Mouse (Mus musculus): ENCODE measurements at regions not wholly inside any gene's neighbourhood (a gene's known extent, or its start where the extent isn't known, plus 50 kb on each side); places are given as distances from the start of the nearest gene placed in this dataset.

DNA sequence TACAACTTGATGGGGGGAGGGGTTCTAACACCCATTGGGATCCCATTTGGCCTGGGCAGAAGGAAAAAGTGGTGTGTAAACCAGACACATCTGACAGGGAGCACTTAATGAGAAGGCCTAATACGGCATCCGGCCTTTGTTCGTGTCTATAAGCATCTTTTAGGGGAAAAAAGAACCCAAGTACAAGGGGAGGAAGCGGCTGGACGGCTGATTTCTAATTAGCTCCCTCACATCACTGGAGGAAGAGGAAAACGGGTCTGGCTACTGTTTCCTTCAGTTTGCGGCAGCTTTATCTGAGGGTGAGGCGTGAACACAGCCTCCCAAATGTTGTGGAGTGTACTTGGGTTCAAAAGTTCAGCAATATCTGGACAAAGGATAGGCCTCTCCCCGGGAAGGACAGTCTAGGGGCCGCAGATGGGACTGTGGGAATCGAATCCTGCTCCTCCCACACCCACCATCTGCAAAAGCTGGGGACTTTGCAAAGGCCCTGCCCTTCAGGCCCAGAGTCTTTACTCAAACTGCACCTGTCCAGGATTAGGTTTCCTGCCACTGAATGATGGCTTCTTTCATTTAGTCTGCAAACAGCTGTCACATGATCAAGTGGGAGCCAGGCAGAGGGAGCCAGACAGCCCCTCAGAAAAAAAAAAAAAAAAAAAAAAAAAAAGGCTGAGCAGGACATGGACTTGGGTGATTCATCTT lies 235.2 kb downstream of the Sox4 start:
- ATAC-seq (replicated peaks; ENCODE audit: low FRiP score, poor library complexity, severe bottlenecking): no peak

DNA sequence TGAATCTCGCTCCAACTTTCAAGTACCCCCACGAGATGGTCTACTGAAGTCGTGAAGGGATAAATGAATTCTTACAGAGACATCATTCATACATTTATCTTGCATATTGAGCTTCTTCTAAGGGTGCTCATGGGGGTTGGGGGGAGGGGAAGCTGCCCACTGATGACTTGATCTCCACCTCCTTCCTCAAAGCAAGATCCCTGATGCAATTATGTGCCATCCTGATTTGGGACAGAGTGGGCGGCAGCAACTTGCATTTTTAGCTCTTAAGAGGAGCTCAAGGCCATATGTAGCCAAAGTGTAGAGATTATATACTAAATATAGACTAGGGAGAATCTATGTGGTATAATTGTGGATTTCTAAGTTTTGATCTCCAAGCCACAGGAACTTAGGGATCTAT lies 236.1 kb downstream of the Sox4 start:
- ATAC-seq (replicated peaks; ENCODE audit: low FRiP score, poor library complexity, severe bottlenecking): no peak

DNA sequence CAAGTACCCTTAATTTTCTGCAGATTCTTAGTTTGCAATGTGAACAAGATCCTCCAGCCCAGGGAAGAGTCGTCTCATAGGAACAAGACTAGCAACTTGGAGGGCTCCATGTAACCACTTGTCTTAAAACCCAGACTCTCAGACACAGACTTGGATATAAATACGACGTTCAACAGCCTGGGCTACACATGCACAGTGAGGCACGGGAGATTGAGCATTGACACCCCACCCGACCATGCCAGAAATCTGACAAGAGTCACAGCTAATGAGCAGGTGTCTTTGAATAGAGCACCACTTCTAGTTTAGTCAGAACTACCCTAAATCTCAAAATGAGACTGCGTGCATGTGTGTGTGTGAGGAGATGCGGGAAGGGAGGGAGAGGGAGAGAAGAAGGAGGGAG lies 243.5 kb downstream of the Sox4 start:
- no peak for ATAC-seq (replicated peaks; ENCODE audit: low FRiP score, poor library complexity, severe bottlenecking)

DNA sequence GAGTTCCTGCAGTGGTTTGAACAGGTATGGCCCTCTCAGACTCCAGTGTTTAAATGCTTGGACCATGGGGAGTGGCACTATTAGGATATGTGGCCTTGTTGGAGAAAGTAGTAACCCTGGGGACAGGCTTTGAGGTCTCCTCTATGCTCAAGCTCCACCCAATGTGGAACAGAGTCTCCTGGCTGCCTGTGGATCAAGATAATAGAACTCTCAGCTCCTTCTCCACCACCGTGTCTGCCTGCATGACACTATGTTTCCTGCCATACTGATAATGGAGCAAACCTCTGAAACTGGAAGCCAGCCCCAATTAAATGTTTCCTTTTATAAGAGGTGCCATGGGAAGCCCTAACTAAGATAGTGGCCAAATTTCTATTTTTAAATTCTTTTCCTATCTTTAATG lies 252.2 kb downstream of the Sox4 start:
- no peak for ATAC-seq (replicated peaks; ENCODE audit: low FRiP score, poor library complexity, severe bottlenecking)

DNA sequence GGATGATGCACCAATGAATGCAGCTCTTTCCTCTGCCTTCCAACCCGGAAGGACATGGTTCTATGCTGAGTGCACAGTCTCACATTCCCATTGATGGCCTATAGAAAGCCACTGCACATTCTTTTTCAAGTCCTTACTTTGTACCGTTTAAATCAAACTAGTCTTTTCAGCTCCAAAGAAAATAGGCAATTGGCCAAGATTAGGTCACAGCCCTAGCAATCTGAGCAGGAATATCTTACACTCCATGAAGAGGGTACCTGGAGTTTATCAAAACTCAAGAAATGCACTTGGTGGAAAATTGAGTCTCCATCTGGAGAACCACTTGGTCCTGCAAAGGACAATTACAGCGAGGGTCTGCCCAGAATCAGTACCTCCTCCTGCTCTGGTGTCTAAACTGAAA lies 253.4 kb downstream of the Sox4 start:
- no peak for ATAC-seq (replicated peaks; ENCODE audit: low FRiP score, poor library complexity, severe bottlenecking)

DNA sequence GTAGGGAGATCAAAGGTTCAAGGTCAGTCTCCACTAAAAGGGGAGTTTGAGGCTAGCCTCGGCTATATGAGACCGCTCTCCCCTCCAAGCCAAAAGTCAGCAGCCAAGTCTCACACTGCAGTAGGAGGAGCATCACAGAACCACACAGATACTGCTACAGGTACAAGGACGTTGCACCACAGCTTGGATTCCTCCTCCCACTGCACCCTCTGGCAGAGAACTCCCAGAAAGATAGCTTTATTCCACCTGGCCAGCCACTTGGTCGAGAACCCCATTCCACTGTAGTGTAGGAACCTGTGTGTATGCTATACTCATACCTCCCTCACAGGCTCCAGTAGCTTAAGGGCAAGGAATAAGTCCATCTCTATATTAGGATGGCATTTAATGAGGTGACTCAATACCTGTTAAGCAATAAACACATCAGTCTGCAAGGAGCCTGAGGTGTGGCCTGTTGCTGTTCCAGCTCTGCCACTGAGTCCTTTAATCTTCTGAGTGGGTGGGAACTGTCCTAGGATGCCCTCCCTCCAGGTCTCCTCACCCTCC lies 254.0 kb downstream of the Sox4 start:
- no peak for ATAC-seq (replicated peaks; ENCODE audit: low FRiP score, poor library complexity, severe bottlenecking)

DNA sequence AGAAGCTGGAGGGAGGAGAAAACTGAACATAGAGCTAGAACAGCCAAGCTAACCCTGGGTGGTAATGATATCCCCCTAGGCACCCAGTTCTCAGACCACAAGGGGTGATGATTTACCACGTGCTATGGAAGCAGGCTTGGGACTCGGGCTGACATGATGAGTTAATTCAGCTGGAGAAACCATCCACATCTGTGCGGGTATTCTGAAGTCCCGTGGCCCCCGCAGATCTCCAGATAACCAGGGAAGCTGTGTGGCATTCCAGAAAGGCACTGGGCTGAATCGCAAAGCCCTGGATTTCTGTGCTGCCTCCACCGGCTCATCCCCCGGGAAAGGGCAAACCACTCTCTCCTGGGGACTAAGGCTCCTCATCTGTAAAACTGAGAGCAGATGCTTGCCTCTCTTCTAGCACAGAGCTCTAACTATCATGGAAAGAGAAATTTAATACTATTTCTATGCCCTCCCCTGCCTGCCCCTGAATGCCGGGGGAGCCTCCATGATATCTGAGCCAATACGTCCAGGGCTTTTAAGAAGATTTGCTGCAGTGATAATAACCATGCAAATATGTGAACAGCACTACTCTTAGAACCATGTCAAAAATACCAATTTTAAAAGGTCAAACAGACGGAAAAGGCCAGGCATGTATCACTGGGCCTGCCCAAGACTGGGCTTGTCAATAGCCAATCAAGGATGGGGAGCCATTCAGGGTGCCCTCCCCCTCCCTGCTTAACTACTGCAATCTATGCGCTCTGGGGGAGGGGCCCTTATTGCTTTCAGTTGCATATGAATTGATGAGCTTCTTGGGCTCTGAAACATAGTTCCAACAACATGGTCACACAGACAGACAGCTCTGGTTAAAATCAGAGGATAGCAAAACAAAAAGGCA lies 255.5 kb downstream of the Sox4 start:
- no peak for ATAC-seq (replicated peaks; ENCODE audit: low FRiP score, poor library complexity, severe bottlenecking)

DNA sequence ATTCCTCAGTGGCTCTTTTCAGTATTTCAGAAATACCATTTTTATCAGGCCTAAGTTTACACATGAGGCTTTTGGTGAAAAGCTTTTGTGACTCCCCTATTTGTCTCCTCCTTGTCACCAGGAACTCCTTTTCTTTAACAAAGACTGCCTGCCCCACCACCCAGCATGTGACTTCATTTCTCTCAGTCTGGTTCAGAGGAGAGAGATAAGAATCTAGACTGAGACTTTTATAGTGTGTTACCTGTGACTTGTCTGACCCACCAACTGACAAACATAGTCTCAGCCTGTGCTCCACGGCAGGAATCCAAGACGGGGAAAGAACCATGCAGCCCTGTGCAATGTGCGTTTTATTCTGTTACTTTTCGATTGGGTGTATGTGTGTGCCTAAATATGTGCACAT lies 260.4 kb downstream of the Sox4 start:
- no peak for ATAC-seq (replicated peaks; ENCODE audit: low FRiP score, poor library complexity, severe bottlenecking)

DNA sequence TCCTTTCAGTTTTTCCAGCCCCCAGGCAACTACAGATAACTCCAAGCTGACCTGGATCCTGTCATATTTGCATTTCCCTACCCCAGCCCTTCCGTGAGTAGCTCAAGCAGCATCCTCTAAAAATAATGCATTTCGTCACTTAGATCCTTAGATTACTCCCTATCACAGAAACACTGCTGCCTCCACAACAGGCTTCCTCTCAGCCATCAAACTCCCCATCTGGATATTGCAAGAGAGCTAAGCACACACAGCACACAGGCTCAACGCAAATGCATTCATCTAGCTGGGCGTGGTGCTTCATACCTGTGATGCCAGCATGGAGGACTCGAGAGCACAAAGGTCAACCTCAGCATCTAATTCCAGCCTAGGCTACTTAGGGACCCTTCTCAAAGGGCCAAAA lies 260.9 kb downstream of the Sox4 start:
- ATAC-seq (replicated peaks; ENCODE audit: low FRiP score, poor library complexity, severe bottlenecking): no peak

DNA sequence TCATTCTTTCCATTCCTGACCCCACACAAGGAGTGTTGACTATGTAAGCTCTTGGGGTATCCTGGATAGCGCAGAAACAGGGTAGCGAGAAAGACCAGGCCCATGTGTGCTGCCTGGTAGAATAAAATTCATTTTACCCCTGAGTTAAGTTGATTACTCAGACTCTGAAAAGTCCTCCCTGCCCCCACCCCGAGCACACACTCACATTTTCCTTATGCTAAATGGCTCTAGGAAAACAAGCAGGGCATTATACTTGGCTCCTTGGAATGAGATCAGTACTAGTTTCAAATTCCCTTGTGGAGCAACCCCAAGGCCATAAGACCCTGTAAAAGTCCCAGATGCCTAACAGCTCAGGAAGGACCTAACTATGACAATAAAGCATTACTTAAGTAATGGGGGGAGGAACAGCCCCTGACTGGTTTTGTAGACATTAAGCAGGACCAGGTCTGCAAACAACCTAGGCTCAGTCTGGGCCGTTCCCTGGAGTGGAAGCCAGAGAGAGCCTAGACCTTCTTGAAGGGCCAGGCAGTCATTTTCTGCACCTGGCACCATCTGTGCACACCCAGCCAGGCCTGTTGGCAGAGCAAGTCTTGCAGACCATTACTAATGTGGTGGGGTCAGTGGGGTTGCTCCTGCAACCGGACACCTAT lies 262.9 kb downstream of the Sox4 start:
- ATAC-seq (replicated peaks; ENCODE audit: low FRiP score, poor library complexity, severe bottlenecking): no peak

DNA sequence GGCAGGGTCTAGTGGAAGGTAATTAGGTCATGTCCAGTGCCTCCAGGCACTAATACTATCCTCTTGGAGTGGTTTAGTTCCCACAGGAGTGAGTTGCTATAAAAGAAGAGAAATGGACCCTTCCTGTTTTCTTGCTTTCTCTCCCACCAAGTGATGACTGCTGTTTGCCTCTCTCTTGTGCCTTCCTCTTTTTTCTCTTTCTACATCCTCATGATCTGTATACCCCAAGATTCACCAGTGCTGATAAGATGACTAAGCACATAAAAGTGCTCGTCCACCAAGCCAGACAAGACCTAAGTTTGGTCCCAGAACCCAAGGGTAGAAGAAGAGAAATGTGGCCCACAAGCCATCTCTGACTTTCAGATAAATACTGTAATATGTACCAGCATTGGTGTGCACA lies 265.7 kb downstream of the Sox4 start:
- ATAC-seq (replicated peaks; ENCODE audit: low FRiP score, poor library complexity, severe bottlenecking): no peak

DNA sequence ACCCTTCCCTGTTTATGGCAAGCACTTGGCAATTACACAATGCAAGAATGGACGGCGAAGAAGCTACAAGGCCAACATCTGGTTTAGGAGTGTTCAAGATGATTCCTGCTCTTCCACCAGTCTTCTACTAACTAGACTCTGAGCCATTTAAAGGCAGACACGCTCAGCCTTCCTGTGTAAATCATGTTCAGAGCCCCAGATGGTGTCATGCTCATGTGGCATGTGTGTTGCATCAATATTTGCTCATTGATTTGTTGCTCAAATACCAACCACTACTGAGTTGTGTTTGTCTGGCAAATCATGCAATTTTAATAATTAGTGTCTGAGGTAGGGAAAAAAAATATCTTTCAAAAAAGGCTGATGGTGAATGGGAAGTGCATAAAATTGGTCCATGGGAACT lies 269.2 kb downstream of the Sox4 start:
- ATAC-seq (replicated peaks; ENCODE audit: low FRiP score, poor library complexity, severe bottlenecking): no peak

DNA sequence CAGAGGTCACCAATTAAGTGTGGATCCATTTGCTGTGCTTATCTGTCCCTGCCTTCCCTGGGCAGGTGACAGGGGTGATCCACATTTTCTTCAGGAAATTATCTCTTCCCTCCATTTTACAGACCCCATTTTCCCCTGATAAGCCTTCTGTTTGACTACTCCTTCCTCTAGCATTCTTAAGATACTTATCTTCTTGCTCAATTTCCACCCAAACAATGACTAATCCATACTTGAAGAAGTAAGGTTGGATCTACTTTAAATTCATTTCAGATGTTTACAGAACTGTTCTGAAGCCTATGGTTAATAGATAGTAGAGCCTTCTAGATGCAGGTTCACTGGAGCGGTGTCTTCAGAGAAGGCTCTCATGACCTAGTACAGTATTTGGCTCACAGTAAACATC lies 273.2 kb downstream of the Sox4 start:
- no peak for ATAC-seq (replicated peaks; ENCODE audit: low FRiP score, poor library complexity, severe bottlenecking)

DNA sequence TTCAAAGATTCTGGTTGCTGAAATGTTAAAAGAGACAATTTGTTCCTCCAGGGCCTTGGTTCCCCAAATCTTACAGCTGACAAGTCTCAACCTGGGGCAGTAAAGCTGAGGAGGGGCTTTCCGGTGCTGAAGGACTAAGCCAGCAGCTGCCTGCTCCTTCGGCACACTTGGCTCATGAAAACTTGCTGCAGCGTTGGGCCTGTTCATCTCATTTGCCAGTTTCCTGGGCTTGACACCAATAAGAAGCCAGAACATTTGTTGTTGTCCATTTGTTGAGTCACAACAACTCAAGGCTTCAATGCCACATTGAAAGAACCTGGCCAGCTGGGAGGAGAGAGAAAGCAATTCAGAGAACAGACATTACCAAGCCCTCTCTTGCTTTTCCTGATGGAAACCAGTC lies 279.9 kb downstream of the Sox4 start:
- ATAC-seq (replicated peaks; ENCODE audit: low FRiP score, poor library complexity, severe bottlenecking): no peak

DNA sequence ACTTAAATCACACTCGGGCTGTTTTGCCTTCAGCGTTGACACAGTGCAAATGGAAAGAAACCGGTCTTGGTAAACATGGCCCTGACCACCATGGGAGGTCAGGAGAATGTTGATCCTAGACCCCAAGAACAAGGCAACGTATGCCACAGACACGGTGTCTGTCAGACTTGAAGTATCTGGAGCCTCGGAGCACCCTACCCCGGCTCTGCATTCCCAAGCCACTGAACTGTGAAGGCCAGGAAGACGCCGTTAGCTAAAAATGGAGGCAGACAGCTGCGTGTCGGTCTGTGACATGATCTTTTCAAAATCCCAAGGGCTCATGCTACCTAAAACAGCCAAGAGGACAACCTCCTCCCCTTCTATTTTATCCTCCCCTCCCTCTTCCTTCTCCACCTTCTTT lies 282.0 kb downstream of the Sox4 start:
- ATAC-seq (replicated peaks; ENCODE audit: low FRiP score, poor library complexity, severe bottlenecking): no peak

DNA sequence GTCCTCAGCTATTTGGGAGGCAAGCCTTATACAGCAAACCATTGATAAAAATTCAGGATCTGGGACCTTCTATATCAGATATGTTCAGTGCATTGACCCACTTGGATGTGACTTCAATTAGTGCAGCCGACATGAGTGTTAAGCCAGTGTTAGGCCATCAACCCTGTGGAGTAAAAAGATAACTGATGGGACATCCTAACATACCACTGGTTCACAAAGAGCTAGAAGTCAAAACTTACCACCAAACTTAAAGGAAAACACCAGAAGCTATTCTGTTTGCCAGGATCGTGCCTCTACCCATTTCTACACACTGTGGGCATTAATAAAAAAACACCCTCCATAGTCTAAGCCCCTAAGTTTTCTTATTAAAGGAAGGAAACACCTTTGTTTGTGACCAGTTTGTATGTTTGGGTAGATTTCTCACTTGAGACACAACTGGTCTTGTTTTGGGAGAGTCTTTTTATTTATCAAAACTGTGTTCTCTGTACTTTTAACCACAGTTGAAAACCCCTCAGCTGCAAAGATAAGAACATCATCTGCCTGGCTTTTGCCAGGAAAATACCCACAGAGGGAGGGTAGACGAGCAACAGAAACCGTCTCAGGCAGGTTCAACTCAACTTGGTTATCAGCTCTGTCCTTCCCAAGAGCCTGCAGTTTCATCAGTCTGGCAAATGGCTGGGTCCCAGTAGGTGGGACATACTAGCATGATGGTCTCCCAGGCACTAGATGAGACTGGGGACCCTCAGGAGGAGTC lies 283.5 kb downstream of the Sox4 start:
- no peak for ATAC-seq (replicated peaks; ENCODE audit: low FRiP score, poor library complexity, severe bottlenecking)

DNA sequence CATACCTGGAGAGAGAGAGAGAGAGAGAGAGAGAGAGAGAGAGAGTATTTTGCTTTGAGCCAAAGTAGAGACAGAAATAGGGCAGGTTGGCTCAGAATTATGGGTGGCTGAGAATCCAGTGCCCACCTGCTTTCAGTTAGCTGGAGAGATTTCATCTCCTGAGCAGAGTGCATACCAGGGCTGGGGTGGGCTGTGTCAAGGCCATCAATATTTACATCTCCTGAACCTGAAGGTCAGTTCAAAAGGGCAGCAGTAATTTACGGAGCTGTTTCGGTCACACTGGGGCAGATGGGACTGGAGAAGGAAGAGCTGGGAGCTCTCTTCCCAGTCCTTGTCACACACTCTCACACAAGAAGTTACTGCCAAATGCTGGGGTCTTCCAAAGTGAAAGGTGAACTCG lies 286.7 kb downstream of the Sox4 start:
- ATAC-seq (replicated peaks; ENCODE audit: low FRiP score, poor library complexity, severe bottlenecking): no peak

DNA sequence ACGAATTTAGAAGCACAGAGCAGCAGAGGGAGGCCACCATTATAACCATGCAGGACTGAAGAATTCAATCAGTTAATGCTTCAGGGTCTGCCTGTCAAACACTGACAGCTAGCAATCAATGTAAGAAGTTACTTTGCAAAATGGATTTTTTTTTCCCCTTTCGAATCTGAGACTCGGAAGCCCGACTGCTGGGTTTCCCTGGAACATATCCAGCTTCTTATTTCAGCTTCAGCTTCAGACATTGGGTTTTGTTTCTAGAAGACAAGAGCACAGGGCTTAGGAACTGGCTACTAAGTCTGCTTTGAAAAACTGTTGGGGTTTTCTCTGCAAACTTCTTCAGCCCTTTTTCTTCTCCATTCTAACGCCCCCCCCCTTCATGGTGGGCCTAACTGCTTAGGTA lies 288.4 kb downstream of the Sox4 start:
- ATAC-seq (replicated peaks; ENCODE audit: low FRiP score, poor library complexity, severe bottlenecking): no peak

DNA sequence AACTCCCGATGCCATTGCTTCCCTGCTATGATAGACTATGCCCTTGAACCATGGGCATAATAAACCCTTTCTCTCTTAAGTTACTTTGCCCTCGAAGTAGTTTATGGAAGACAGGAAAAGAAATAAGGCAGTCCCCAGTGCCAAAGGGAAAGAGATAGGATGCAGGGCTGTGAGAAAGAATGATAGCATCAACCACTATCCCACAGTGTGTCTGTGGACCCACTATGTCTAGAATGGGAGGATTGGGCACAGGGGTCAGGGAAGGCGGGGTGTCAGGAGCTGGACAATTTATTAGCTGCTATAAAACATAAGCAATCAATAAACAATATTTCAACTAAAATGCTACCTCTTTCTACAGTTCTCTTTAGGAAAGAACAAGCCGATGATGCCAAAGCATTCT lies 288.8 kb downstream of the Sox4 start:
- no peak for ATAC-seq (replicated peaks; ENCODE audit: low FRiP score, poor library complexity, severe bottlenecking)
